ENCODE assay signal across 8 mouse cellular contexts in the genomic region with DNA sequence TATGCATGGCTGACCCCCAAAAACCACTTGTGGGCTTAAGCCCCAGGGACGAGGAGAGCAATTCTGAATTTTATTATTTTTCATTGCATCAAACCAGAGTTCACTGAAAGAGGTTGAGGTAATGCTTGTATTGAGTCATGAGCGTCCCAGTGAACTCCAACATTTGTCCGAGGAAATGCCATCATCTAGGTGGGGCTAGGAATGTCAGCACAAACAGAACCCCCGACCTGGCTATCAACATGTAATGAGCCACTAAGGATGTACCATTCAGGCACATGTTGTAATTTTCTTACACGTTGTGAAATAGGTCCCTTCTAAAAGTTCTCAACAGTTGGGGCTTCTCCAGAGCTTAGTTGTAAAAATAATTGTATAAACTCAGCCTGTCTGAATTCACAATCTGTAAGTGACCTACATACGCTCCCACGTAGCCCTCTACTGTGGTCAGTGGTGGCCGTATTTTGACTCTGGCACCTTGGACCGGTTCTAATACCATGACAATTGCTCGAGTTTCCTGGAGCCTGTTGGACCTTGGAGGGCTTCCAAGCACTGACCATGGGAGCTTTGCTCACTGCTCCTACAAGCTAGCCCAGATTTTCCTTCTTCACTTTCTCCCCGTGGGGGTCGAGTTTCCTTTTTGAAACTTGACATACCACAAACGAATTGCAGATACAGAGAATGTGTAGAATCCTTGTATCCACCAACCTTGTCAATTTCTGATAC. TPM values are rescaled to one million over a fixed set of nuclear protein-coding genes. Genes with fewer than 3 reads are reported as not detected.
DNase-seq lines count a peak whose midpoint lies in the region; ATAC-seq lines count a peak whose summit lies in the region.
"Had no signal": no experiment of that assay in that cellular context is flagged by ENCODE, and none has a peak within 500 bp of the region (broad histone marks: within the 10 kb centered on the region; RNA-seq: fewer than 3 reads in every experiment).

No protein-coding gene starts in this region.

- H3K27me3 ChIP-seq in limb, embryonic 10.5 days (ENCODE audit: low read depth, poor library complexity, severe bottlenecking), result no peaks in the 10 kb centered on the region
- H3K27me3 ChIP-seq: limb, embryonic 15.5 days had no signal

- no peak overlapping the region for H3K4me3 ChIP-seq in limb, embryonic 10.5 days

- peaks cover 29% of the 10 kb centered on the region for H3K36me3 ChIP-seq in limb, embryonic 10.5 days
- H3K36me3 ChIP-seq: limb, embryonic 15.5 days had no signal

- 84% methylated on average over 13 of the region's 13 CpGs for WGBS in limb, embryonic 10.5 days

- peaks cover 29% of the 10 kb centered on the region for H3K4me1 ChIP-seq in limb, embryonic 10.5 days

- ATAC-seq in frontal cortex, adult (ENCODE audit: low TSS enrichment), result 0 out of 2 replicates have a peak, but pooled peaks have one; percentile 11

- peak; percentile 7 to 50 for DNase-seq in urinary bladder, adult 18-20 months (ENCODE audit: low spot score in 2 of 2)
- no peak for DNase-seq in urinary bladder, postnatal 10 days (ENCODE audit: low spot score)
- DNase-seq in kidney, adult 9 months, result peak; percentile 54
- DNase-seq in lung, postnatal 14 days, result peak; percentile 68
- peak; percentile 28 to 55 for DNase-seq in urinary bladder, postnatal 36 days (ENCODE audit: low spot score in 2 of 2)
- DNase-seq in limb, embryonic 10.5 days (ENCODE audit: low spot score), result no peak

- H3K9me3 ChIP-seq in limb, embryonic 10.5 days (replicated peaks), result no peaks in the 10 kb centered on the region
- H3K9me3 ChIP-seq: limb, embryonic 15.5 days had no signal

- H3K27ac ChIP-seq in limb, embryonic 10.5 days, result no peak overlapping the region

RNA-seq across cellular contexts. Expression of a gene that starts 38.0 kb away (rescaled TPM):
- polyA plus RNA-seq in limb, embryonic 10.5 days (2016; fragmentation: Nextera tagmentation; extraction: Ambion mirVana), result 129 and 143 TPM in 2 replicates

RNA-seq across cellular contexts. Expression of a gene that starts 47.0 kb away (rescaled TPM):
- polyA plus RNA-seq in limb, embryonic 10.5 days (2016; fragmentation: Nextera tagmentation; extraction: Ambion mirVana), result 25.7 and 30.6 TPM in 2 replicates

RNA-seq across cellular contexts. Expression of a gene that starts 47.1 kb away (rescaled TPM):
- 57.9 and 64.1 TPM in 2 replicates for polyA plus RNA-seq in limb, embryonic 10.5 days (2016; fragmentation: Nextera tagmentation; extraction: Ambion mirVana)

Comparison
In these comparisons a context has a peak if more than half of its experiments do, and no peak if none do; other contexts are left out.
1. DNase-seq: peak in urinary bladder, adult 18-20 months (2 of 2), kidney, adult 9 months (single experiment), lung, postnatal 14 days (single experiment) and urinary bladder, postnatal 36 days (2 of 2); none in urinary bladder, postnatal 10 days (single experiment) and limb, embryonic 10.5 days (single experiment).